Mouse (Mus musculus): ENCODE results near the gene Coq8b.
A peak's percentile ranks its signal among the peaks of the same experiment; 100 is the strongest.

GRCm38 (mm10) chr7:27306161-27307160 is 73.6 kb downstream of the Coq8b start:
- TF ChIP-seq POLR2A (IDR thresholded peaks at IDR 0.05; ENCODE audit: low read depth, low read length), result no peak
- TF ChIP-seq CTCF (IDR thresholded peaks at IDR 0.05; ENCODE audit: extremely low read depth, insufficient read depth, insufficient read length, insufficient replicate concordance), result peak; percentile 39; the same call in 1 of the 2 replicates

All from spleen, adult 2 months (tissue).